Mouse (Mus musculus): ENCODE data around the gene Shoc2.

Gene Shoc2

GRCm38 (mm10) chr19:54081716-54082165 lies 137.6 kb downstream of the Shoc2 start:
- no peak for DNase-seq (ENCODE audit: inconsistent age in 2 of 2, low spot score in 1 of 2)
